Mouse (Mus musculus): ENCODE data around the gene Cenpv.

- TF ChIP-seq CTCF (IDR thresholded peaks at IDR 0.05; ENCODE audit: extremely low read depth, insufficient read depth, low read length) (no peak), POLR2A (IDR thresholded peaks at IDR 0.05; ENCODE audit: extremely low read depth, insufficient read depth, low read length) (no peak)
Measured at GRCm38 (mm10) chr11:62563590-62563989, 24.5 kb upstream of the Cenpv start.
